Mouse (Mus musculus) megakaryocyte-erythroid progenitor cell, adult 5-6 weeks (primary cell): ENCODE measurements around the gene Hist1h2ak. TPM values are rescaled to one million over a fixed set of nuclear protein-coding genes. Genes with fewer than 3 reads are reported as not detected.

Source experiments
- total RNA-seq, 2 experiments: library from RNA; stranded (forward) in 1 of 2; stranded (reverse) in 1 of 2; fragments of 200-1000, 215-1000 nt in 1 of 2; fragments of >200 nt in 1 of 2; fragmentation: Nextera tagmentation in 1 of 2; gene quantifications; 2 replicates each; pipeline ENCODE4 v1.2.3; 2014 to 2017

Hist1h2ak gene
- total RNA-seq, 2 experiments from 2014 or later, result 217 to 1,091 TPM

Other genes with a start within 250 kb of the Hist1h2ak start
- 14.6 and 23.6 TPM in 2 replicates for gene Zkscan8, start 222.7 kb downstream of the Hist1h2ak start, total RNA-seq (2014; fragmentation: Nextera tagmentation)
- gene Zkscan8, start 222.7 kb downstream of the Hist1h2ak start, total RNA-seq (2017), result 12.3 and 15.4 TPM in 2 replicates
- not detected in 2 replicates for gene Olfr1366, start 211.0 kb downstream of the Hist1h2ak start, total RNA-seq (2014; fragmentation: Nextera tagmentation)
- gene Olfr1366, start 211.0 kb downstream of the Hist1h2ak start, total RNA-seq (2017), result not detected in 2 replicates
- not detected in 2 replicates for gene Olfr1535, start 193.9 kb downstream of the Hist1h2ak start, total RNA-seq (2014; fragmentation: Nextera tagmentation)
- not detected in 2 replicates for gene Olfr1535, start 193.9 kb downstream of the Hist1h2ak start, total RNA-seq (2017)
- not detected in 2 replicates for gene Olfr1364, start 172.1 kb downstream of the Hist1h2ak start, total RNA-seq (2014; fragmentation: Nextera tagmentation)
- gene Olfr1364, start 172.1 kb downstream of the Hist1h2ak start, total RNA-seq (2017), result not detected in 2 replicates
- gene Olfr1362, start 139.8 kb downstream of the Hist1h2ak start, total RNA-seq (2014; fragmentation: Nextera tagmentation), result not detected in 2 replicates
- gene Olfr1362, start 139.8 kb downstream of the Hist1h2ak start, total RNA-seq (2017), result not detected in 2 replicates
- gene Olfr11, start 111.3 kb downstream of the Hist1h2ak start, total RNA-seq (2014; fragmentation: Nextera tagmentation), result not detected in 2 replicates
- gene Olfr11, start 111.3 kb downstream of the Hist1h2ak start, total RNA-seq (2017), result not detected in 2 replicates
- gene Olfr1361, start 90.4 kb downstream of the Hist1h2ak start, total RNA-seq (2014; fragmentation: Nextera tagmentation), result not detected in 2 replicates
- not detected in 2 replicates for gene Olfr1361, start 90.4 kb downstream of the Hist1h2ak start, total RNA-seq (2017)
- gene Olfr1360, start 76.4 kb downstream of the Hist1h2ak start, total RNA-seq (2014; fragmentation: Nextera tagmentation), result not detected in 2 replicates
- gene Olfr1360, start 76.4 kb downstream of the Hist1h2ak start, total RNA-seq (2017), result not detected in 2 replicates
- not detected in 2 replicates for gene Olfr1359, start 55.7 kb downstream of the Hist1h2ak start, total RNA-seq (2014; fragmentation: Nextera tagmentation)
- gene Olfr1359, start 55.7 kb downstream of the Hist1h2ak start, total RNA-seq (2017), result not detected in 2 replicates
- gene Hist1h2bl, start 37.7 kb downstream of the Hist1h2ak start, total RNA-seq (2014; fragmentation: Nextera tagmentation), result 430 and 709 TPM in 2 replicates
- gene Hist1h2bl, start 37.7 kb downstream of the Hist1h2ak start, total RNA-seq (2017), result 345 and 387 TPM in 2 replicates
- gene Hist1h2ai, start 37.4 kb downstream of the Hist1h2ak start, total RNA-seq (2014; fragmentation: Nextera tagmentation), result 3.0 and 26.7 TPM in 2 replicates
- 582 and 1,238 TPM in 2 replicates for gene Hist1h2ai, start 37.4 kb downstream of the Hist1h2ak start, total RNA-seq (2017)
- gene Hist1h3h, start 36.2 kb downstream of the Hist1h2ak start, total RNA-seq (2014; fragmentation: Nextera tagmentation), result 21.9 TPM in 1 of 2 replicates, not detected in the other
- 175 and 228 TPM in 2 replicates for gene Hist1h3h, start 36.2 kb downstream of the Hist1h2ak start, total RNA-seq (2017)
- gene Hist1h2bm, start 31.8 kb downstream of the Hist1h2ak start, total RNA-seq (2014; fragmentation: Nextera tagmentation), result 242 and 265 TPM in 2 replicates
- 262 and 417 TPM in 2 replicates for gene Hist1h2bm, start 31.8 kb downstream of the Hist1h2ak start, total RNA-seq (2017)
- gene Hist1h4j, start 18.8 kb downstream of the Hist1h2ak start, total RNA-seq (2014; fragmentation: Nextera tagmentation), result 3.8 and 29.3 TPM in 2 replicates
- 302 and 554 TPM in 2 replicates for gene Hist1h4j, start 18.8 kb downstream of the Hist1h2ak start, total RNA-seq (2017)
- 396 and 799 TPM in 2 replicates for gene Hist1h4k, start 3.3 kb downstream of the Hist1h2ak start, total RNA-seq (2014; fragmentation: Nextera tagmentation)
- gene Hist1h4k, start 3.3 kb downstream of the Hist1h2ak start, total RNA-seq (2017), result 1,621 and 1,651 TPM in 2 replicates
- 483 and 930 TPM in 2 replicates for gene Hist1h2bn, start 296 bp upstream of the Hist1h2ak start, total RNA-seq (2014; fragmentation: Nextera tagmentation)
- 1,170 and 1,659 TPM in 2 replicates for gene Hist1h2bn, start 296 bp upstream of the Hist1h2ak start, total RNA-seq (2017)
- 569 and 631 TPM in 2 replicates for gene Hist1h1b, start 26.8 kb upstream of the Hist1h2ak start, total RNA-seq (2014; fragmentation: Nextera tagmentation)
- gene Hist1h1b, start 26.8 kb upstream of the Hist1h2ak start, total RNA-seq (2017), result 1,368 and 2,131 TPM in 2 replicates
- gene Hist1h3i, start 29.5 kb upstream of the Hist1h2ak start, total RNA-seq (2014; fragmentation: Nextera tagmentation), result 310 and 340 TPM in 2 replicates
- gene Hist1h3i, start 29.5 kb upstream of the Hist1h2ak start, total RNA-seq (2017), result 88.3 and 299 TPM in 2 replicates
- gene Hist1h2an, start 33.4 kb upstream of the Hist1h2ak start, total RNA-seq (2014; fragmentation: Nextera tagmentation), result 4.6 and 28.8 TPM in 2 replicates
- 538 and 611 TPM in 2 replicates for gene Hist1h2an, start 33.4 kb upstream of the Hist1h2ak start, total RNA-seq (2017)
- gene Hist1h2bp, start 33.6 kb upstream of the Hist1h2ak start, total RNA-seq (2014; fragmentation: Nextera tagmentation), result 19.6 and 62.9 TPM in 2 replicates
- gene Hist1h2bp, start 33.6 kb upstream of the Hist1h2ak start, total RNA-seq (2017), result 33.7 and 54.7 TPM in 2 replicates
- gene Hist1h2bq, start 56.4 kb upstream of the Hist1h2ak start, total RNA-seq (2014; fragmentation: Nextera tagmentation), result 395 and 796 TPM in 2 replicates
- gene Hist1h2bq, start 56.4 kb upstream of the Hist1h2ak start, total RNA-seq (2017), result 0.72 and 1.2 TPM in 2 replicates
- not detected in 2 replicates for gene Hist1h2ao, start 56.6 kb upstream of the Hist1h2ak start, total RNA-seq (2014; fragmentation: Nextera tagmentation)
- gene Hist1h2ao, start 56.6 kb upstream of the Hist1h2ak start, total RNA-seq (2017), result not detected in 2 replicates
- gene Hist1h4m, start 57.9 kb upstream of the Hist1h2ak start, total RNA-seq (2014; fragmentation: Nextera tagmentation), result 256 and 298 TPM in 2 replicates
- 1,434 and 2,567 TPM in 2 replicates for gene Hist1h4m, start 57.9 kb upstream of the Hist1h2ak start, total RNA-seq (2017)
- gene Hist1h4n, start 78.4 kb upstream of the Hist1h2ak start, total RNA-seq (2014; fragmentation: Nextera tagmentation), result 49.1 and 171 TPM in 2 replicates
- 1,378 and 1,797 TPM in 2 replicates for gene Hist1h4n, start 78.4 kb upstream of the Hist1h2ak start, total RNA-seq (2017)
- gene Hist1h2ap, start 79.7 kb upstream of the Hist1h2ak start, total RNA-seq (2014; fragmentation: Nextera tagmentation), result 177 TPM in 2 replicates
- gene Hist1h2ap, start 79.7 kb upstream of the Hist1h2ak start, total RNA-seq (2017), result 4,662 and 4,902 TPM in 2 replicates
- gene Hist1h2br, start 79.9 kb upstream of the Hist1h2ak start, total RNA-seq (2014; fragmentation: Nextera tagmentation), result 372 and 874 TPM in 2 replicates
- gene Hist1h2br, start 79.9 kb upstream of the Hist1h2ak start, total RNA-seq (2017), result 126 and 201 TPM in 2 replicates
- gene Zfp184, start 191.3 kb upstream of the Hist1h2ak start, total RNA-seq (2014; fragmentation: Nextera tagmentation), result 1.5 and 2.5 TPM in 2 replicates
- 3.1 and 10.7 TPM in 2 replicates for gene Zfp184, start 191.3 kb upstream of the Hist1h2ak start, total RNA-seq (2017)
- gene Pom121l2, start 227.4 kb upstream of the Hist1h2ak start, total RNA-seq (2014; fragmentation: Nextera tagmentation), result not detected in 2 replicates
- not detected in 2 replicates for gene Pom121l2, start 227.4 kb upstream of the Hist1h2ak start, total RNA-seq (2017)